Mouse (Mus musculus) liver, postnatal 0 days (tissue): Measurements from ENCODE around the gene Rhbdl3.

Experiments used
- CTCF ChIP-seq: sonication (generic); IDR thresholded peaks from 2 replicates; pipeline ENCODE4 v1.5.1; 2016; ENCODE audit warnings: antibody characterized with exemption, low read depth
- EP300 ChIP-seq: IDR thresholded peaks from 2 replicates; pipeline ENCODE4 v1.6.1; 2016; ENCODE audit warnings: antibody characterized with exemption, low read depth, mild to moderate bottlenecking

- no peak for TF ChIP-seq CTCF
- TF ChIP-seq EP300, result no peak
These were observed 68.2 kb downstream of the Rhbdl3 start for GRCm38 (mm10) chr11:80368949-80369348.
